Mouse (Mus musculus) lung, adult 2 months (tissue): ENCODE results near the gene Cilp2.

Experiments
- CTCF ChIP-seq: fragments of 200-500 bp; IDR thresholded peaks from 2 replicates; pipeline ENCODE4 v1.5.1; 2011; ENCODE audit warnings: mild to moderate bottlenecking, low read length, control low read depth; ENCODE audit not compliant: insufficient read depth
- POLR2A ChIP-seq: fragments of 200-500 bp; IDR thresholded peaks from 2 replicates; pipeline ENCODE4 v1.6.1; 2011; ENCODE audit warnings: low read depth, mild to moderate bottlenecking, control low read depth, low read length, borderline replicate concordance; ENCODE audit errors: extremely low read depth

- TF ChIP-seq CTCF (no peak), POLR2A (no peak)
These were observed 7.8 kb downstream of the Cilp2 start for GRCm38 (mm10) chr8:69879678-69880077.
